Mouse (Mus musculus) T-helper 2 cell (primary cell): ENCODE measurements at regions not wholly inside any gene's neighbourhood (a gene's known extent, or its start where the extent isn't known, plus 50 kb on each side); places are given as distances from the start of the nearest gene placed in this dataset.

Source experiments
- in situ Hi-C: fragments of 300-600 bp; cut with MboI, MseI; formaldehyde crosslinking; loops from one replicate; pipeline ENCODE4 v1.15.1; 2025; ENCODE audit warnings: high pct_unique_total_duplicates

- in situ Hi-C loops = loop anchor here (10.0 kb wide), 1 partner anchor 300 kb away; no protein-coding TSS in a partner anchor
Observed at GRCm38 (mm10) chr5:85954526-85954925, 110.9 kb downstream of the Cenpc1 start.

- in situ Hi-C loops = loop anchor here (10.0 kb wide), 1 partner anchor 352 kb away; no protein-coding TSS in a partner anchor
Observed at GRCm38 (mm10) chr5:85936667-85937314, 128.6 kb downstream of the Cenpc1 start.

GRCm38 (mm10) chr5:85918288-85918687 is 147.1 kb downstream of the Cenpc1 start:
- in situ Hi-C loops = no loop called here

GRCm38 (mm10) chr5:85915000-85915399 is 150.4 kb downstream of the Cenpc1 start:
- in situ Hi-C loops = no loop called here

- in situ Hi-C loops = no loop called here
Observed at GRCm38 (mm10) chr5:85896452-85896851, 168.9 kb downstream of the Cenpc1 start.

GRCm38 (mm10) chr5:85895814-85896213 is 169.6 kb downstream of the Cenpc1 start:
- in situ Hi-C loops = no loop called here

GRCm38 (mm10) chr5:85870311-85870710 is 195.1 kb downstream of the Cenpc1 start:
- in situ Hi-C loops = no loop called here

GRCm38 (mm10) chr5:85832556-85832955 is 232.8 kb downstream of the Cenpc1 start:
- in situ Hi-C loops = no loop called here

GRCm38 (mm10) chr5:85795531-85796197 is 269.7 kb downstream of the Cenpc1 start:
- in situ Hi-C loops = no loop called here

- in situ Hi-C loops = no loop called here
Observed at GRCm38 (mm10) chr5:85793148-85793547, 272.2 kb downstream of the Cenpc1 start.

GRCm38 (mm10) chr5:85780730-85781454 is 284.5 kb downstream of the Cenpc1 start:
- in situ Hi-C loops = no loop called here

- in situ Hi-C loops = no loop called here
Observed at GRCm38 (mm10) chr5:85780017-85780416, 285.4 kb downstream of the Cenpc1 start.

GRCm38 (mm10) chr5:85779205-85779604 is 286.2 kb downstream of the Cenpc1 start:
- in situ Hi-C loops = no loop called here

- in situ Hi-C loops = no loop called here
Observed at GRCm38 (mm10) chr5:85772660-85773059, 292.7 kb downstream of the Cenpc1 start.

- in situ Hi-C loops = no loop called here
Observed at GRCm38 (mm10) chr5:85772086-85772485, 293.3 kb downstream of the Cenpc1 start.

GRCm38 (mm10) chr5:85767157-85767556 is 298.2 kb downstream of the Cenpc1 start:
- in situ Hi-C loops = no loop called here

- in situ Hi-C loops = no loop called here
Observed at GRCm38 (mm10) chr5:85756716-85757115, 308.7 kb downstream of the Cenpc1 start.

- in situ Hi-C loops = no loop called here
Observed at GRCm38 (mm10) chr5:85754227-85754626, 311.2 kb downstream of the Cenpc1 start.

GRCm38 (mm10) chr5:85753109-85753508 is 312.3 kb downstream of the Cenpc1 start:
- in situ Hi-C loops = no loop called here

- in situ Hi-C loops = no loop called here
Observed at GRCm38 (mm10) chr5:85751649-85752048, 313.7 kb downstream of the Cenpc1 start.

- in situ Hi-C loops = no loop called here
Observed at GRCm38 (mm10) chr5:85750893-85751292, 314.5 kb downstream of the Cenpc1 start.

GRCm38 (mm10) chr5:85729613-85730012 is 335.8 kb downstream of the Cenpc1 start:
- in situ Hi-C loops = no loop called here

- in situ Hi-C loops = no loop called here
Observed at GRCm38 (mm10) chr5:85707345-85707744, 358.0 kb downstream of the Cenpc1 start.
